Mouse (Mus musculus): ENCODE results near the gene Zdhhc14. TPM values are rescaled to one million over a fixed set of nuclear protein-coding genes. Genes with fewer than 3 reads are reported as not detected.
A peak's percentile ranks its signal among the peaks of the same experiment; 100 is the strongest.

Zdhhc14 gene
- 2.7 and 2.9 TPM in 2 replicates for polyA plus RNA-seq (2015; fragmentation: Nextera tagmentation; extraction: Ambion mirVana)

DNA sequence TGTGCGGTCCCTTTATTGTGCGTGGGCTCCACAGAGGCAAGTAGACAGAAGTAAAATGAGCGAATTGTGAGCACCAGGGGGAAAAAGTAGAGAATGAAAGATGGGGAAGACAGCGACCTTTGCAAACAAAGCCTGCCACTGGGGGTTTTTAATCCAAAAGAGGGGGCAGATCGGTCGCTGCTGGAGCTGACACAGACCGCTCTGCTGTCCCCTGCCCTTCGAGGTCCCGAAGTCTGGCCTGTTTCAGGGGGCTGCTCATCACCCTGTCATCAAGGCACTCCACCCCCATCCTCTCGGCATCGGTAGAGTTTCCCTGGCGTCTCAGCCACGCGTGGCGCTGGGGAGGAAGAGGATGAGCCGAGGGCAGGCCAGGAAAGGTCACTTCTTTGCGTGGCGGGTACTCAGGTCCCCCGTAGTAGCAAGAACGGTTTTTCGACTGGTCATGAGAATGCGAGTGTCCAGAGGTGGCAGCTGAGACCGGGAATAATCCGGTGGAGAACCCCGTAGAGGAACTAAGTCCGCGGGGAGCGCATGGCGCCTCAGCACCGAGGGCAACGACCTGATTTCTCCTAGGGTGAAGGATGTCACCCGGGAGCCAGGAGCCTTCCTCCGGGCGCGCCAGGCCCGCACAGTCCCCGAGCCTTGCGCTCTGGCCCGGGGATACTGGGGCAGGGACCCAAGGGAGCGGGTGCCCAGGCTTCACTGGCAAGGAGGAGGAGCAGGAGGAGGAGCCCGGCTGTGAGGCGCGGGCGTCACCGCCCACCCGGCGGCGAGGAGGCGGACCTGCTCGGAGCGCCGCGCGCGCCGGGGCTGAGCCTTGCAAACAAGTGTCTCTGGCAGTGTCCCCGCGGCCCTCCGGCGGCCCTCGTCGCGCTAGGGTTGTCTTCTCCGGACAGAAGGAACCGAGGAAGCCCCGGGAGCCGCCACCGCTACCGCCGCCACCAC, at the start of gene Zdhhc14:
Gene Zdhhc14, plus strand, starts transcription at position 757 of the 945 bp plus-strand sequence.
- H3K36me3 ChIP-seq = no peaks in the 10 kb centered on the region
- H3K4me3 ChIP-seq = peak within 1 kb of the TSS; percentile 73
- H3K4me1 ChIP-seq = peaks cover 12% of the 10 kb centered on the region
- peak; percentile 88 for ATAC-seq (ENCODE audit: low FRiP score, low read depth)
- H3K9me3 ChIP-seq = no peaks in the 10 kb centered on the region
- peak within 1 kb of the TSS; percentile 89 for H3K27ac ChIP-seq
- H3K27me3 ChIP-seq = peaks cover 31% of the 10 kb centered on the region
- WGBS = 0% methylated on average over 60 of the region's 70 CpGs
- H3K9ac ChIP-seq = peak within 1 kb of the TSS; percentile 77
- peak within 1 kb of the TSS; percentile 99 for H3K4me2 ChIP-seq (replicated peaks)

DNA sequence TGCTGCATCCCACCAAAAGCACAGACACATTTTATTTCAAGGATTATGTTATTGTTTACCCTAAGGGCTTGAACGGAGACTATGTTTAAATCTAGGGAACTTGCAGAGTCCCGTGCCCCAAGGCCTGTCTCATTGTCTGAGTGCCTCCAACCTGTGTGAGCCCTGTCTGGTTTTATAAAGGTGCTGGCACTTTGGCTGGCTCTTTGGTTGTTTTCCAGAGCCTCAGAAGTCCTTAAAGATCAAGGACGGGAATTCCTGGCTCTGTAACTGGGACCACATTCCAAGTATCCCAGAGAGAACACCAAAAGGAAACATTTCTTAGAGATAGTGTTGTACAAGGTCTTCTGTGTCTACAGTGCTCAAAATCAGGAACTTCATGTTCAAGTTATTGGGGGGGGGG, 49.1 kb upstream of the Zdhhc14 start:
- no peaks in the 10 kb centered on the region for H3K9me3 ChIP-seq
- no peak overlapping the region for H3K27ac ChIP-seq
- no peak overlapping the region for H3K4me3 ChIP-seq
- H3K4me1 ChIP-seq = peaks cover 14% of the 10 kb centered on the region
- H3K4me2 ChIP-seq (replicated peaks) = no peak overlapping the region
- 38% methylated on average over 3 of the region's 3 CpGs for WGBS
- no peaks in the 10 kb centered on the region for H3K36me3 ChIP-seq
- ATAC-seq (ENCODE audit: low FRiP score, low read depth) = no peak
- no peak overlapping the region for H3K9ac ChIP-seq
- peaks cover 1% of the 10 kb centered on the region; the same call in 1 of the 2 replicates for H3K27me3 ChIP-seq

DNA sequence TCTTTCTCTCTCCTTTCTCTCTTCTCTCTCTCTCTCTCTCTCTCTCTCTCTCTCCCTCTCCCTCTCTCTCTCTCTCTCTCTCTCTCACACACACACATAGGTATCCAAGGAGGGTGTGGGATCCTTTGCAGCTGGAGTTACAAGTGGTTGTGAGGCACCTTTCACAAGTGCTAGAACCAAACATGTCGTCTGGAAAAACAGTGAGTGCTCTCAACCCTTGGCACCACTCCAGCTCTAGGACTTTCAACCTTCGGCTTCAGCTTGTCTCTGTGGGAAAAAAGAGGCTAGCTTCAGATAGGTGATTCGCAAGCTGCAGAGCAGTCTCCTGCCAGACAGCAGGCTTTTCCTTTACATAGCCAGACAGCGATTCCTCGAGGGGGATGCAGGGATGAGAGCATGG, 48.6 kb upstream of the Zdhhc14 start:
- Histone ChIP-seq H3K4me2 (replicated peaks) (no peak overlapping the region), H3K4me3 (no peak overlapping the region), H3K36me3 (no peaks in the 10 kb centered on the region), H3K4me1 (peaks cover 14% of the 10 kb centered on the region), H3K9ac (no peak overlapping the region), H3K9me3 (no peaks in the 10 kb centered on the region), H3K27me3 (peaks cover 6% of the 10 kb centered on the region; the same call in 1 of the 2 replicates), H3K27ac (no peak overlapping the region)
- ATAC-seq (ENCODE audit: low FRiP score, low read depth) = no peak
- WGBS = 58% methylated on average over 5 of the region's 5 CpGs

DNA sequence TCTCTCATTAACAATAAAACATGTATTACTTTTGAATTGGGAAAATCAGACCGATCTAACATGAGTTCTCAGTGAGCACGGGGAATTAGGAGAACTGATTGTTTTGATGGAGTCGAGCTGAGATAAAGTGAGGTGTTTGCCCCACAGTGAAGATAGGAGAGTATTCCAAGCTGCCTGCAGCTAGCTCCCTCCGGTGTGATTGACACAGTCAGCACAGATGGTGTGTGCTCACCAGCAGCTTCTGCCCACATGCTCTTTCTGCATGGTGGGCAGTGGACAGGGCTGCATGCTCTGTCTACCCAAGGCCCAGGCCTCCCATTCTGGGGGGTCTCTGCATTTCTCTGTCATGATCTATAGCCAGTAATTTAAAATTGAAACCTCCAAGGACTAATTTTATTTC, 38.7 kb upstream of the Zdhhc14 start:
- Histone ChIP-seq H3K4me3 (no peak overlapping the region), H3K4me1 (no peaks in the 10 kb centered on the region), H3K36me3 (no peaks in the 10 kb centered on the region), H3K27me3 (peaks cover 2% of the 10 kb centered on the region; the same call in 1 of the 2 replicates), H3K9me3 (no peaks in the 10 kb centered on the region), H3K4me2 (replicated peaks) (no peak overlapping the region), H3K9ac (no peak overlapping the region), H3K27ac (no peak overlapping the region)
- no peak for ATAC-seq (ENCODE audit: low FRiP score, low read depth)
- 77% methylated on average over 4 of the region's 4 CpGs for WGBS

DNA sequence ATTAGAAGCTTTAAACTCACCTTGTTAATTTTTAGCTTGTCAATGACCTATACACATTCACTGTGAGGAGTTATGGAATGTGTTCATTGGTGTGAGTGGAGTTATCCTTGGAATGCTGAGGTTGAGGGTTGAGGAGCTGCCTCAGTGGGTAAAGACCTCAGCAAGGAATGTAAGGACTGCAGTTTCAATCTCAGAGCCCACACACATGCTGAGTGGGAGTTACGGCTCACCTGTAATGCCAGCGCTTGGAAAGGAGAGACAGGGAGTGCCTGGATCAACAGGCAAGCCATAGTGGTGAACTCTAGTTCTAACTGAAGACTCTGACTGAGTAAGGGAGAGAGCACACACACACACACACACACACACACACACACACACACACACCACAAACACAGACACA, 28.4 kb upstream of the Zdhhc14 start:
- 83% methylated on average over 2 of the region's 2 CpGs for WGBS

DNA sequence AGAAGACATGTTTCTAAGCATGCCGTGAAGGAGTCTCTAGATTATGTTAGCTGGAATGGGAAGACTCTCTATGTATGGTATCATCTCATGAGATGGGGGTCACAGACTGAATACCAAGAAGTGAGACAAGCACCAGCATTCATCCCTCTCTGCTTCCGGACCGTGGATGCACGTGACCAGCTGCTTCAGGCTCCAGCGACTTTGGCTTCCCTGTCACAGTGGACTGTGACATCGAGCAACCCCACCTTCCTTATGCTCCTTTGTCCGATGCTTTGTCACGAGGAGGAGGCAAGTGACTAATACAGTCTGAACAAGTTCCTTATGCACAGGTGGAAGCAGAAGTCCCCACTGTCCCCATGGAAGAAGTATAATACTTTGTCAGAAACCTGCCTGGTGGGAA, 25.6 kb upstream of the Zdhhc14 start:
- Histone ChIP-seq H3K4me3 (no peak overlapping the region), H3K27me3 (no peaks in the 10 kb centered on the region), H3K4me1 (no peaks in the 10 kb centered on the region), H3K9me3 (no peaks in the 10 kb centered on the region), H3K27ac (no peak overlapping the region), H3K9ac (no peak overlapping the region), H3K36me3 (no peaks in the 10 kb centered on the region), H3K4me2 (replicated peaks) (no peak overlapping the region)
- WGBS = 89% methylated on average over 8 of the region's 8 CpGs
- no peak for ATAC-seq (ENCODE audit: low FRiP score, low read depth)

More for the DNA sequence above, 28.4 kb upstream of the Zdhhc14 start:
- H3K36me3 ChIP-seq = no peaks in the 10 kb centered on the region
- H3K27ac ChIP-seq = no peak overlapping the region
- H3K9me3 ChIP-seq = no peaks in the 10 kb centered on the region
- ATAC-seq (ENCODE audit: low FRiP score, low read depth) = no peak
- H3K27me3 ChIP-seq = no peaks in the 10 kb centered on the region
- no peak overlapping the region for H3K9ac ChIP-seq
- H3K4me2 ChIP-seq (replicated peaks) = no peak overlapping the region
- no peak overlapping the region for H3K4me3 ChIP-seq
- H3K4me1 ChIP-seq = no peaks in the 10 kb centered on the region

DNA sequence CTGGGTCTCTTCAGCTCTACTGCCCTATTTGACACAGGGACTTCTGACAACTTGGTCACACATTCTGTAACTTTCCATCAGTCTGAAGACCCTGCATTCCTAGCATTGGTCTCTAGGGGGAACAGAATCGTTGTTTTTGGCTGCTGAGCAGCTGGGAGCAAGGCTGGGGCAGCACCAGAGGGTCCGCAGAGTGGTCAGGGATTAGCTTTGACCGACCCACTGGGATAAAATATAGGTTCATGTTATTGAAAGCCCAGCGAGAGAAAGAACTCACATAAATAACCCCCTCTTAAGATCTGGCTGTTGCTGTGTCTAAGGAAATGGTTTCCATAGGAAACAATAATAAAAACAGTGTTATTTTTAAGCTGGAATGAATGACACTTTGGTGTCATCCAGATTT, 25.2 kb upstream of the Zdhhc14 start:
- no peak overlapping the region for H3K9ac ChIP-seq
- no peak for ATAC-seq (ENCODE audit: low FRiP score, low read depth)
- H3K27ac ChIP-seq = no peak overlapping the region
- WGBS = 43% methylated on average over 4 of the region's 4 CpGs
- H3K9me3 ChIP-seq = no peaks in the 10 kb centered on the region
- no peaks in the 10 kb centered on the region for H3K27me3 ChIP-seq
- no peak overlapping the region for H3K4me2 ChIP-seq (replicated peaks)
- H3K36me3 ChIP-seq = no peaks in the 10 kb centered on the region
- no peaks in the 10 kb centered on the region for H3K4me1 ChIP-seq
- H3K4me3 ChIP-seq = no peak overlapping the region

DNA sequence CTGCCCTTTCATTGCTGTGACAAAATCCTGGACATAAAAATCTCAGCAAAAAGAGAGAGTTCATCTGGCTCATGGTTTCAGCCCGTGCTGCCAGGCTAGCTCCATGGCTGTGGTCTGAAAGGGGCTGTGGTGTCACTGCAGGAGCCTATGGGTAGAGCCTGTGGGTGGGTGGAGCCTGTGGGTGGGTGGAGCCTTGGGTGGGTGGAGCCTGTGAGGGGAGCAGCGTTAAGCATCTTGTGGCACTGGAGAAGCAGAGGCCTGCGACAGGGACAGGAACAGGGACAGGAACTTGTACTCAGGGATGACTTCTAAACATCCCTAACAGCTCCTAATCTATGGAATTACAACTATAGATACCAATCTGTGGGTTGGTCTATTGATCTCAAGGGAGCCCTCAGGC, 20.1 kb upstream of the Zdhhc14 start:
- Histone ChIP-seq H3K4me1 (no peaks in the 10 kb centered on the region), H3K27ac (no peak overlapping the region), H3K9me3 (no peaks in the 10 kb centered on the region), H3K4me3 (no peak overlapping the region), H3K4me2 (replicated peaks) (no peak overlapping the region), H3K27me3 (no peaks in the 10 kb centered on the region), H3K9ac (no peak overlapping the region), H3K36me3 (no peaks in the 10 kb centered on the region)
- no peak for ATAC-seq (ENCODE audit: low FRiP score, low read depth)
- WGBS = 47% methylated on average over 3 of the region's 3 CpGs

DNA sequence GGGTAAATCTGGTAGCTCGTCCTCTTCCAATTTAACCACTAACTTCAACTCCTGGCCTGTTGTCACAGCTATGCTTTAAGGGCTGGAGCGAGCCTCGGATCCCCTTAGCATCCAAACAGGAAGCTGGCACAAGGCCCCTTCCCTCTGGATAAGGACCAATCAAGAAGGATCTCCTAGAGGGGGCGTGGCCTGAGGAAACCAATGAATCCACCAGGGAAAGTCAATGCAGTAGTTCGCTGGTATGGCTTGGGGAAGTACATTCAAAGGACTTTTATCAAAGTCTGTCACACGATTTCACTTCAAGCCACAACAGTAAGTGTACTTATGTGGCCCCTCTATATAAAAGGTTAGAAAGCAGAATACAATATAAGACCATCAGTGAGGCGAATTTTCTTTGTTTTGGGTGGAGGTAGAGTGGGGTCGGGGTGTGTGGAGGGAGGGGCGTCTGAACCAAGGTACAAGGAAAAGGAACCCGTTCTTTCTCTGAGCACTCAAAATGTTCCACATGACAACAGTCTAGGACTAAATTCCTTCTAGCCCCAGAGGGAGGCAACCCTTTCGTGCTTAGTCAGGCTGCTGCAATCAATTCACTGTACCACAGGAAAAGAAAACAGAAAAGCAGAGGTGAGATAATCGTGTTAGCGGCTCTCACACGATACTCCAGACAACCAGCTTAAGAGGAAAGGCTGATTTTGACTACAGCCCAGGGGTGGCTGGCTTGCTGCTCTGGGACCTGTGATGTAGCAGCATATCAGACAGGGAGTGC, 16.2 kb upstream of the Zdhhc14 start:
- Histone ChIP-seq H3K27ac (no peak overlapping the region), H3K4me1 (no peaks in the 10 kb centered on the region), H3K36me3 (no peaks in the 10 kb centered on the region), H3K4me3 (no peak overlapping the region), H3K9ac (no peak overlapping the region), H3K27me3 (no peaks in the 10 kb centered on the region), H3K9me3 (no peaks in the 10 kb centered on the region), H3K4me2 (replicated peaks) (no peak overlapping the region)
- WGBS = 63% methylated on average over 14 of the region's 14 CpGs
- ATAC-seq (ENCODE audit: low FRiP score, low read depth) = no peak

DNA sequence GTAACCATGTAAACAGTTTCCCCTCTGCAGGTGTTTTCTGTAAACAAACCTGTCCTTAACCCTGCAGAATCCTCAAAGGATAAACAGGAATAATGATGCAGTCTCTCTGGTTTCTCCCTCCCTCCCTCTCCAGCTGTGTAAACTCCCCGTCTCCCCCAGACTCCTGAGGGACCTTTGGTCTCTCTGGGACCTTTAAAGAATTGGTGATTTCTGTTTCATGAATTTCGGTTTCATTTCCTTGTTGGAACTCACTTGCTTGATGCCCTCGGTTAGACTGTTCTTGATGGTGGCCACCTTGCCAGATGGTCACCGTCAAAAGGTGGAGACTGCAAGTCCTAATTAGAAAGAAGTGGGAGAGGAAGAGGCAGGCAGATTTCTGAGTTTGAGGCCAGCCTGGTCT, 8.9 kb upstream of the Zdhhc14 start:
- Histone ChIP-seq H3K27me3 (no peaks in the 10 kb centered on the region), H3K36me3 (no peaks in the 10 kb centered on the region), H3K9ac (no peak overlapping the region), H3K9me3 (no peaks in the 10 kb centered on the region; the same call in 1 of the 2 replicates), H3K27ac (no peak overlapping the region), H3K4me2 (replicated peaks) (no peak overlapping the region), H3K4me3 (no peak overlapping the region), H3K4me1 (no peaks in the 10 kb centered on the region)
- ATAC-seq (ENCODE audit: low FRiP score, low read depth) = no peak
- WGBS = 58% methylated on average over 4 of the region's 4 CpGs

DNA sequence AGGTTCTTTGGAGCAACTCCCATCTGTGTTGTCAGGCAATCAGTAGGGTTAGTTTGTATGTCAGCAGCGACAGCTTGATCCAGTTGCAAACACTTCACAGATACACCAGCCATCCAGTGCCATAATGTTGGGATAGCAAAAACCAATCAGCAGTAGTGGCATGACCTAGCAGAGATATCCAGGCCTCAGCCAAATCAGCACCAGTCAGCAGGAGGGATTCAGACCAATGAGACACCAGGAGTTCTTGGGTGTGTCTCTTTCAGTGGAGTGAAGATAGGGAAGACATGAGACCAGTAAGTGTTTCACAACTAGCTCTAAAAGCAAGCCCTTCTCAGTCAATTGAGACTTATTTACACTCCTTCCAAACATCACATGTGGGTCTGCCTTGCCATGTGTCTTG, 7.7 kb upstream of the Zdhhc14 start:
- no peak overlapping the region for H3K4me2 ChIP-seq (replicated peaks)
- H3K9ac ChIP-seq = no peak overlapping the region
- H3K27me3 ChIP-seq = peaks cover 3% of the 10 kb centered on the region; the same call in 1 of the 2 replicates
- 97% methylated on average over 1 of the region's 1 CpGs for WGBS
- no peaks in the 10 kb centered on the region for H3K36me3 ChIP-seq
- no peaks in the 10 kb centered on the region; the same call in 1 of the 2 replicates for H3K9me3 ChIP-seq
- no peak overlapping the region for H3K4me3 ChIP-seq
- ATAC-seq (ENCODE audit: low FRiP score, low read depth) = no peak
- H3K27ac ChIP-seq = no peak overlapping the region
- no peaks in the 10 kb centered on the region for H3K4me1 ChIP-seq

DNA sequence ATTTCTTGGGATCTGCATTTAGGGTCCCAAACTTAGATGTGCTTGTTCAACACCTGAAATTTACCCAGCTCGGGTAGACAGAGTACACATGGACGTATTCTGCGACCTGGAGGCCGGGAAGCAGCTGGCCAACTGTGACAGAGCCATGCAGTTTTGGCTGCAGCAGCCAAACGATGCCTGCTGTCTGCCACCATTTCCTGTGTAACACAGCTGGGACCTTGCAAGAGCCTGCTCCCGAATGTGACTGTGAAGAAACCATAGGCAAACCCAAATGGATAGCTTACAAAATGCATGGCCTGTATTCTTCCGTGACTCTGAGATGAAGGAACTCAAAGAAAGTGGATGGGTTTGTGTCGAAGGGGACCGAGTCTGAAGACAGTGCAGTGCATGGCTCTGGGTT, 4.2 kb upstream of the Zdhhc14 start:
- no peak overlapping the region for H3K9ac ChIP-seq
- H3K27ac ChIP-seq = no peak overlapping the region
- H3K4me2 ChIP-seq (replicated peaks) = no peak overlapping the region
- no peaks in the 10 kb centered on the region for H3K36me3 ChIP-seq
- H3K9me3 ChIP-seq = no peaks in the 10 kb centered on the region; the same call in 1 of the 2 replicates
- no peaks in the 10 kb centered on the region; the same call in 1 of the 2 replicates for H3K4me1 ChIP-seq
- peaks cover 3% of the 10 kb centered on the region; the same call in 1 of the 2 replicates for H3K27me3 ChIP-seq
- no peak for ATAC-seq (ENCODE audit: low FRiP score, low read depth)
- H3K4me3 ChIP-seq = no peak overlapping the region
- WGBS = 52% methylated on average over 9 of the region's 9 CpGs

Measured in limb, embryonic 13.5 days (tissue).